Mouse (Mus musculus): Measurements from ENCODE around the gene Cldn24.

DNA sequence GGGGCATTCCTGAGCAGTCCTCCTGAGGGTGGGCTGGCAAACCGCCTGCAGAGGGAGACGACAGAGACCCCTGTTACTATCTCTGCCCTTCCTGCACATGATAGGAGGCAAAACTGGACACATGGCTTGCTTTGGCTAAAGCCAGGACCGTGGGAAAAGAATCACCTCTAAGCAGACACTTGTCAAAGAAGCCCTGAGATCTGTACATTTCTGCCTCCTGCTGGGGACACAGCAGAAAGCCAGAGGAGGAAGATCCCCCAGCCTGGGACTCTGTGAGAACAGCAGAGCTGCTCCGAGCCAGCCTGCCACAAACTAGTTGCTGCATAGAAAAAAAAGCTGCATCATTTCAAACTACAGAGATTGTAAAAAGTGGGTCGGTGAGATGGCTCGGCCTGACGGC lies 21.1 kb downstream of the Cldn24 start:
- no peak for TF ChIP-seq MAX (IDR thresholded peaks at IDR 0.05; ENCODE audit: low read depth)
- TF ChIP-seq USF1 (IDR thresholded peaks at IDR 0.05; ENCODE audit: low read depth), result no peak

Measured in myocyte (in vitro differentiated cells).